Mouse (Mus musculus) right cerebral cortex, postnatal 25 days (tissue): ENCODE results near the gene Alpi.

Experiments used
- DNase-seq: peaks from one replicate; pipeline ENCODE4 v3.0.0; 2022

Gene Alpi

DNA sequence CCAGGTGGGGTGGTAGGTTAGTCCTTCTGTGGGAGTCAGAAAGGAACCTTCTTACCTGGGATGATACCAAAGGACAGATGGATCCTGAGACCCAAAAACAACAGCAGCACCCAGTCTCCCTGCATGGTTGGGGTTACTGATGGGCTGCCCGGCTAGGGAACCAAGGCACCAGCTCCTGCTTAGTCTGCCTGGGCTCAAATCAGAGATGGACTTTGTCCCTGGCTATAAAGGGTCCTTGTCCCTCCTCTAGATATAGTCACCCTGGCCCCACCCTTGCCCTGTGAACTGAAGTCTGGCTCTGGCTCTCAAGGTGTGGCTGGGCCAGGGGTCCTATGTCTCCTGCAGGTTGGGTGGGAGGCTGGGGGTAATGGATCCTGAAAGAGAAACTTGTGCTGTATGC, at the start of gene Alpi:
Gene Alpi, minus strand, starts transcription at position 196 of the 400 bp plus-strand sequence.
- DNase-seq = no peak

DNA sequence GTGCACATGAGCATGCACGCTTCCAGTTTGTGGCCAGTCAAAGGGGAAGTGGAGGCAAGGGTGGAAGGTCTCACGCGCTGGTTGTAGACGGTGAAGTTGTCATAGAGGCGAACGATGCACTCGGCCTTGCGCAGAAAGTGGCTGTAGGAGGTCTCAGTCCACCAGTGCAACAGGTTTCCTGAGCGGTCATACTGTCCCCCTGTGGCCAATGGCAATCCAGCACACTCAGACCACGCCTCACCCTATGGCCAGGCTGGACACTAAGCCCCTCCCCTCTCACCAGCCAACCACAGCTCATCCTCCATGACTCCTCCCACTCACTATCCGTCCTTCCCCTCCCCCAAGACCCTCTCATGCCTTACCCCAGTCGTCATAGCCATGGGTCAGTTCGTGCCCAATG, 48.0 kb upstream of the Alpi start:
- DNase-seq = no peak

DNA sequence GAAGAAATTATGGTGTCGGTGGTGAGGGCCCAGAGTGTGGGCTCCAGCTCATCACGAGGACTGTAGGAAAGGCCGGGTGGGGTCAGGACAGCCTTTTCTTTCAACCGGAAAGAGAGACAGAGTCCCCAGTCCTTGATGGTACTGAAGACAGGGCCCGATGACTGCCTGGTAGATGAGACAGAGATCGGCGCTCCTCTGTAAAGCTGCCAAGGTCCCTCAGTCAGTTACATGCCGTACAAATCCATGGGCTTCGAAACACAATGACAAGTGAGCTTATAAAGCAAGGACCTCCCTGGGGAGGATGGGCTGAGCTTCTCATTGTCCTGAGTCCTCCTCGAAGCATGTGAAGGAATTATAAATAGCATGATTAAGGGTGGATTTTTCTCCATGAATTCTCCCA, 41.7 kb upstream of the Alpi start:
- DNase-seq = no peak

DNA sequence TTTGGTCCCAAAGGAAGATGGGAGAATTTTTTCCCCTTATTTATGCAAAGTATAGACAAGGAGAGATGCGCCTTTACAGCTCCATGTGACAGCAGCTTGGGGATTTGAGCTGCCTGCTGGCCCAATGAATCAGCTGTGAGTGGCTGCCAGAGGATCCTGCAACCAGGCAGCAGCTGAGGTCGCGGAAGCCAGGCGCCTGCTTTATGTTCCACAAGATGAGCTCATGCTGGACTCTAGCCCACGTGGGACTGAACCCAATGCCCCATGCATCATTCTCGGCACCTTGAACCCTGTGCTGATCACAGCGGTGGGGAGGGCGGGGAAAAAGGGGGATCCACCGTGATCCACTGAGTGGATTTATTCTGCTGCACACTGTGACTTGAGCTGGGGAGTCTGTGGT, 41.0 kb upstream of the Alpi start:
- no peak for DNase-seq

DNA sequence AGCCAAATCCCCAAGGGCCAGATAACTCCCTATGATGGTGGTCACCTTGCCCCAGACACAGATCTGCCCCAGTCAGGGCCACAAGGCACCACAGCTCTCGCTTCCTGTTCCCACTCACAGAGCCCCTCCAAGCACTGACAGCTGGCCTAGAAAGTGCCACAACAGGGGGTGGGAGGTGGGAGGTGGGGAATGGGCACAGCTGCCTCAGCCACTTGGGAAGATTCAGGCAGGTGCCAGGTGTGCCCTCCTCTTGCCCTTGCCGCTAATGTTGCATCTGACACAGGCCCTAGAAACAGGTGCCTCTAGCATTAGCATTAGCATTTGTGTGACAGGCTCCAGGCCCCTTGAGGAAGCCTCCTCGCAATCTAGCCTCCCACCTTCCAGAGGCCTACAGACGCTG, 40.1 kb upstream of the Alpi start:
- DNase-seq = no peak

DNA sequence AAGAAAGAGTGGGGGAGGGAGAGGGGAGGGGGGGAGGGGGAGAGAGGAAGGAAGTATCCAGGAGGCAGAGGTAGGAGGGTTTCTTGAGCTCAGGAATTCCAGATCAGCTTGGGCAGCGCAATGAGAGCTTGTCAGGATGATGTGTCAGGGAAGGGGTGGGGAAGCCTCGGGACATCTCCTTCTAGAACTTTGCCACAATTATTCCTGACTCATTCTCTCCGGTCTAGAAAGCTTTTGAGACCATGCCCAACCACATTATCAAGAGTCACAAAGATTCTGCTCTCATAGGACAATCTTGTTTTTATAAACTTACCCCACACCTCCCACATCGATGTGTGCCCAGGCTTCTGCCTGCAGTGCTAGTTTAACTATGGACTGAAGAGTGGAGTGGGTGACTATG, 30.4 kb upstream of the Alpi start:
- DNase-seq = no peak

GRCm38 (mm10) chr1:87127206-87128030, 26.0 kb upstream of the Alpi start:
- peak; percentile 41 for DNase-seq

DNA sequence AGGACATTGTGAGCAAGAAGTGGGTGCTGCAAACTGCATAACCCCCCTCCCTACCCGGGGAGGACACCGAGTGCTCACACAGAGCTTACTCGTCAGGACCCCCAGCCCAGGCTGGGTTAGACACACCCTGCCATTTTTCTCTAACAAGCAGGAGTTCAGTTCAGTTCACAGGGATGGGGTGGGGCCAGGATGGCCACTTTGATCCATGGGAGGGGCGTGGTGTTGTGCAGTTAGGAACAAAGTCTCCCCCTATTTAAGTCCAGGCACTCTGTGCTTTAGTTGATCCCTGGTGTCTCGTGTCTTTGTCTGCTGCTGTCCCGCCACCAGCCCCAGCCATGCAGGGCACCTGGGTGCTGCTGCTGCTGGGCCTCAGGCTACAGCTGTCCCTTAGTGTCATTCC, 23.3 kb upstream of the Alpi start, which contains the start of gene Akp3:
Gene Akp3, plus strand, starts transcription at position 301 of the 400 bp plus-strand sequence.
- no peak for DNase-seq

DNA sequence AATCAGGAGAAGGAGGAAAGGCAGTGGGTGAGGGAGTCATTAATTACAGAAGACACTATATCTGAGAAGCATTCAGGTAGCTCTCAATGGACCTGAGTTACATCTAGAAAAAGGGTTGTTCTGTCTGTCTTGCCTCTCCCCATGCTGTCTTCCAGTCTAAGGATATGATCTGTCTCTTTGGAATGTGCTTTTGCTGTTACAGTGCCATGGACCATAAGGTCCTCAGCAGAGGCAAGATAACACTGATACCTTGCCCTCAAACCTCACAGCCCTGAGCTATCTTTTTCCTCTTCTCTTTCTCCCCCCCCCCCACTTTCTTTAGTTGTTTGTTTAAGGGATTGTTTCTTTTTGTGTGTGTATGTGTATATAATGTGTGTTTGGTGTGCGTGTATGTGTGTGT, 13.4 kb upstream of the Alpi start:
- DNase-seq = no peak

GRCm38 (mm10) chr1:87111719-87112354, 10.4 kb upstream of the Alpi start:
- DNase-seq = no peak

DNA sequence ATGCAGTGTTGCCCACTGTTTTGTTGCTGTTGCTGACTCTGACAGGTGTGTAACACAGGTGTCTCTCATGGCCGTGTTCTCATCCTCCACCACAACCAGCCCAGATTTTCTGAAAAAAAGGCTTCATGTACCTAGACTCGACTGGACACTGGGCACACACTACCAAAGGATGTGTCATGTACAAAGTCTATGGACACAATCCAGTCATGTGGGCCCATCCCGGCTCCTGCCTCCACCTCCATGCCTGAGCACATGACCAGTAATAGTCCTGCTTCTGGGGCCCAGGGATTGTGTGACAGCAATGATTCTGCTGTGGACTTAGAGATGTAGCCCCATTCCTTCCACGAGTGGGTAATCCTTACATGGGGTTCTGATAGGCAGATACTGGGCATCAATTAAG, 7.2 kb upstream of the Alpi start:
- DNase-seq = no peak

GRCm38 (mm10) chr1:87106536-87106935, 5.1 kb upstream of the Alpi start:
- DNase-seq = no peak

- no peak for DNase-seq
These were observed 2.5 kb upstream of the Alpi start for GRCm38 (mm10) chr1:87103936-87104335.

DNA sequence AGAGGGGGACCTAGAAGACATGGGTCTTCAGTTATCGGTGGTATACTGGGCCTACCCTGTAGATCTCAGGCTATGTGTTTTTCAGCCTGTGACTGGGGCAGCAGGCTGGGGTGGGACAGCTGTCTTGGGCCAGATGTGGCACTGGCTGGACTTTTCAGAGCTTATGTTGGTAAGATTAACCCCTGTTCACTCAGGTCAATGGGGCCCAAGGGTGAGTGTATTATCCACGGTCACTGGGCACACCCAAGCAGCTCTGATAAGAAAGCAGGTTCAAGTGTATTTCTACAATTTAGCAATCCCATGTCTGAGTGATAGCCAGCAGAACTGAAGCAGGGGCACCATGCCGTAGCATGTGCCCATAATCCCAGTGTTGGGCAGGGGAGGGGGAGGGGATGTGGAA, 708 bp upstream of the Alpi start:
- no peak for DNase-seq

GRCm38 (mm10) chr1:87098358-87098975, 2.9 kb downstream of the Alpi start:
- peak; percentile 28 for DNase-seq

DNA sequence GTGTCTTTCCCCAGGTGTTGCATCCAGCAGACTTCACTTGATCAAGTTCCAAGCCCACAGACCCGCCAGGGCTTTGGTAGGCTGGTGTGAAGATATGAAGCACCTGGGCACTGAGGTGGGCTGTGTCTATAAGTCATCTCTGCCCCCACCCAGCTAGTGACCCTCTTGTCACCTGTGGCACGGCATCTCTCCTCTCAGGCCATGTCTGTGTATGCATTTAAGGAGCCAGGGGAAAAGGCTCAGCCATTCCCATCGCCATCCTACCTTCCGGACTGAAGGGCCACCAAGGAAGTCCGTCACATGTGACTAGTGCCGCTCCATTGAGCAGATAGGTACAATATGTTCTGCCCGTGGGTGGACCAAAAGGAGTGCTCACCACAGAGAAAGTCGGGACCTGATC, 5.8 kb downstream of the Alpi start:
- no peak for DNase-seq

DNA sequence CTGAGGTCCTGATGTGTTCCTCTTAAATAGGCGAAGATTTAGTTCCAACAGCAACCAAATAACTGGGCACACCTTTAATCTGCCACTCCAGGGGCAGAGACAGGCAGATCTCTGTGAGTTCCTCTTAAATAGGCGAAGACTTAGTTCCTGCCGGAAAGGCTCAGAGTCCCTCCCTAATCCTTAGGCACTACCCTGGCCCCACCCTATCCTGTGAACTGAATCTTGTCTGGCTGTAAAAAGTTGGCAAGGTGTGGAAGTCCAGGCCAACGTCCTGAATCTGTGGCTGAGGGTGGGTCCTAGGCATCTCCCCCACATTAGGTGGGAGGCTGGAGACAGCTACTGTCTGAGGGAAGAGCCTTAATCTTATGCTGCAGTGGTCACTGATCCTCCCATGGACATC, 11.6 kb downstream of the Alpi start, which contains the start of gene Alppl2:
Gene Alppl2, minus strand, starts transcription at position 101 of the 400 bp plus-strand sequence.
- no peak for DNase-seq

- DNase-seq = no peak
These were observed 12.2 kb downstream of the Alpi start for GRCm38 (mm10) chr1:87089251-87089650.

DNA sequence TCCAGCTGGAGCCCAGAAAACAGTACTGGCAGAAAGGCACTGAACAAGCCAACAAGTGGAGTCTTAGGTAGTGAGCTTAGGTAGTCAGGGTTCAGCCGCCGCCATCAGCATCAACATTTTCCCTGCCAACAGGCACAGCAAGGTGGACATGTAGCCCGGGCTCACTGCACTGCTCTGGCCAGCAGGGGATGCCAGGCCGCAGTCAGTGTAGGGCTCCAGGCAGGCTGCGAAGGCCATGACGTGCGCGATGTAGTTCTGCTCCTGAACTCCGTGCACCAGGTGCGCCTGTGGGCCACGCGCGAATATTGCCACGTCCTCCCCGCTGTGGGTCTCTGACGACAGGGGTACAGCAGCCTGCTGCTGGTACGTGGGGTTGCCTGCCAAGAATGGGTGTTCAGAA, 14.4 kb downstream of the Alpi start:
- no peak for DNase-seq

DNA sequence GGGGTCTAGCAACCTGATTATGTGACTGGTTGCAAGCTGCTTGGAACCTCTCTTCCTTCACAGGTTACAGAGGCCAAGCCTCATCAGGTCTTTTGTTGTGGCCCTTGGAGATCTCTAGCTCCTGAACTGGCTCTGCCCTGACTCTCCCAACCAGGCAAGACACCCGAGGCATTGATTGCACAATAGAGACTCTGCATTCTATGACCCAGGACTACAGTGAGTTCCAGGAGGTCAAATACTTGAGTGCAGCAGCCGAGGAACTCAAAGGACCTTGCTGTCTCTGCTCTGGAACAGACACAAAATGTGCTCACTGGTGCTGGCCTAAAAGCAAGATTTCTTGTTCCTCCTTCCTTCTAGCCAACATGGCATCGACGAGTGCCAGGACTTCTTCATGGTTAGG, 15.2 kb downstream of the Alpi start:
- DNase-seq = no peak

DNA sequence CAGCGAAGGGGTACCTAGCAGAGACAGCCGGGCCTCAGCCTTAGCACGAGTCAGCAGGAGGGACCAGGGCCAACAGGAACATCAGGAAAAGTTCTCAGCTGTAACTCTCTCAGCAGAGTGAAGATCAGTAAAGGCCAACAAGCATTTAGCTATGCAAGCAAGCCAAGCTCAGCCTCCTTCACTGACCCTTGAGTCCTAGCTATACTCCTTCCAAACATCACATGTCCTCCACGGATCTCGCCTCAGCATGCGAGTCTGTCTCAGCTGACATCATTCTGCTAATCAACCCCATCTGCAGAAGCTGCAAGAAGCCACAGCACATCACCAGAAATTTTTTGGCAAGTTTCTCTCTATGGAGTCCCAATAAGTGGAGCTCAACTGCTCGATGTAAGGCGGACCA, 27.6 kb downstream of the Alpi start:
- DNase-seq = no peak

DNA sequence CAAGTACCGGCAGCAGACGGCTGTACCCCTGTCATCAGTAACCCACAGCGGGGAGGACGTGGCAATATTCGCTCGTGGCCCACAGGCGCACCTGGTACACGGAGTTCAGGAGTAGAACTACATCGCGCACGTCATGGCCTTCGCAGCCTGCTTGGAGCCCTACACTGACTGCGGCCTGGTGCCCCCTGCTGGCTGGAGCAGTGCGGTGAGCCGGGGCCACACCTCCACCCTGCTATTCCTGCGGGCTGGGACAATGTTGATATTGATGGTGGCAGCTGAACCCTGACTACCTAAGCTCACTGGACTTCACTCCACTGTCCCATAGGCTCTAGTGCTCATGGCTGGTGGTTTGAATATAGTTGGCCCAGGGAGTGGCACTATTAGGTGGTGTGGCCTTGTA, 30.7 kb downstream of the Alpi start:
- DNase-seq = no peak

GRCm38 (mm10) chr1:87060913-87061312, 40.5 kb downstream of the Alpi start:
- DNase-seq = no peak

GRCm38 (mm10) chr1:87059042-87059665, 42.3 kb downstream of the Alpi start:
- no peak for DNase-seq
